Mouse (Mus musculus): ENCODE data around the gene Ubtd2. TPM values are rescaled to one million over a fixed set of nuclear protein-coding genes. Genes with fewer than 3 reads are reported as not detected.
"Not testable (repeated sequence)": the region's sequence is repeated elsewhere in the genome, so short reads cannot be mapped to it uniquely, and the experiment has no call there.

The Ubtd2 gene
- polyA plus RNA-seq, 1 experiment from 2014 or later = 25.1 TPM

DNA sequence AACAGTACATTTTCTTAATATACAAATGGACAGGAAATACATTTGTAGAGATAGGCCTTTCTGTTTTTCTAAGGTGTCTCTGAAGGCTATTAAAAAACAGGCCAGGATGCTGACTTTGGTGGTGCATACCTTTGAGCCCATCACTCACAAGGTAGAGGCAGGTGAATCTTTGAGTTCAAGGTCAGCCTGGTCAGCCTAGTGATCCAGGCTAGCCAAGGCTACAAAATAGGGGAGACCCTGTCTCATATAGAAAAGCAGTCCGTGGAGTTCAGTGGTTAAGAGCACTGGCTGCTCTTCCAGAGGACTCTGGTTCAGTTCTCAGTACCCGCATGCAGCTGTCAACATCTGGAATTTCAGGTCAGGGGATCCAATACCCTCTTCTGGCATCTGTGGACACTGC, 48.5 kb downstream of the Ubtd2 start:
- Histone ChIP-seq H3K4me2 (replicated peaks; ENCODE audit: low read depth, low read length) (no peak overlapping the region), H3K9ac (replicated peaks; ENCODE audit: low read depth) (no peak overlapping the region), H3K9me3 (ENCODE audit: low read length) (no peaks in the 10 kb centered on the region), H3K27me3 (replicated peaks; ENCODE audit: insufficient read depth, low read length) (no peaks in the 10 kb centered on the region), H3K36me3 (ENCODE audit: insufficient read depth, low read length) (no peaks in the 10 kb centered on the region), H3K4me1 (ENCODE audit: insufficient read depth, low read depth, low read length) (no peaks in the 10 kb centered on the region), H3K4me3 (ENCODE audit: low read depth, low read length) (no peak overlapping the region), H3K27ac (ENCODE audit: low read length) (no peak overlapping the region)
- no peak for ATAC-seq
- no peak for DNase-seq (ENCODE audit: low spot score)
- TF ChIP-seq CTCF (IDR thresholded peaks at IDR 0.05) (no peak), EP300 (IDR thresholded peaks at IDR 0.05) (no peak)
- 100% methylated on average over 2 of the region's 2 CpGs for WGBS

DNA sequence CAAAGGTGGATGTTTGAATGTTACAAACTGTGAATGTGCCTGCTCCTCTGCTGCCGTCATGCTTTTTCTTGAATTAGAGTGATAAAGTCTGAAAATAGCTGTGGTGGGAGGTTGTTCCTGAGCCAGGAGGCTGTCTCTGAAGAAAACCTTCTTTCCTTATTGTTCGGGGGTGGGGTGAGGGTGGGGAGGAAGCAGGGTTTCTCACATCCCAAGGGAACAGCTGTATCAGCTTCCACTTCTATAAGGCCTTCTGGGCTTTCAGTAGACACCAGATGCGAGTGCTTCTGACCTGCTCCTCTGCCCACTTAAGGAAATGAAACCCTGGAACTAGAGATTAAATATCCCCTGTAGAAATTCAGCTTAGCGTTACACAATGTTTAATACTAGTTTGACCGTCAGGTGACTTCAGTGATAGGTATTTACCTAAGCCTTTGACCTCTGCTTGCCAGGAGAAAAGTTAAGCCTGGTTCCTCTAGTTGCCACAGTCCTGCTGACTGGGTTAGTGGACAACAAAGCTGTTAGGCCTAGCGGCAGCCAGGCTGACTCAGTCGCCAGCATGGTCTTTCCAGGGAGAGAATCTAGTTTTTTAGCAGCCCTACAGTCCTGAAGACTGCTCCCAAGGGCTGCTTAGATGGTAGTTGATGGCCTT, 50.0 kb downstream of the Ubtd2 start:
- Histone ChIP-seq H3K4me1 (ENCODE audit: insufficient read depth, low read depth, low read length) (no peaks in the 10 kb centered on the region), H3K9me3 (ENCODE audit: low read length) (no peaks in the 10 kb centered on the region), H3K9ac (replicated peaks; ENCODE audit: low read depth) (no peak overlapping the region), H3K27ac (ENCODE audit: low read length) (no peak overlapping the region), H3K4me2 (replicated peaks; ENCODE audit: low read depth, low read length) (no peak overlapping the region), H3K4me3 (ENCODE audit: low read depth, low read length) (no peak overlapping the region), H3K36me3 (ENCODE audit: insufficient read depth, low read length) (no peaks in the 10 kb centered on the region), H3K27me3 (replicated peaks; ENCODE audit: insufficient read depth, low read length) (no peaks in the 10 kb centered on the region)
- DNase-seq (ENCODE audit: low spot score) (peak; percentile 15), ATAC-seq (no peak)
- WGBS = 69% methylated on average over 7 of the region's 7 CpGs
- no peak for TF ChIP-seq EP300 (IDR thresholded peaks at IDR 0.05)
- TF ChIP-seq CTCF (IDR thresholded peaks at IDR 0.05) = no peak

- Histone ChIP-seq H3K36me3 (ENCODE audit: insufficient read depth, low read length) (no peaks in the 10 kb centered on the region), H3K4me3 (ENCODE audit: low read depth, low read length) (no peak overlapping the region), H3K9ac (replicated peaks; ENCODE audit: low read depth) (no peak overlapping the region), H3K27ac (ENCODE audit: low read length) (no peak overlapping the region), H3K27me3 (replicated peaks; ENCODE audit: insufficient read depth, low read length) (no peaks in the 10 kb centered on the region), H3K4me1 (ENCODE audit: insufficient read depth, low read depth, low read length) (no peaks in the 10 kb centered on the region), H3K4me2 (replicated peaks; ENCODE audit: low read depth, low read length) (no peak overlapping the region), H3K9me3 (ENCODE audit: low read length) (no peaks in the 10 kb centered on the region)
- no peak for ATAC-seq
- WGBS = 63% methylated on average over 1 of the region's 1 CpGs
- no peak for DNase-seq (ENCODE audit: low spot score)
- TF ChIP-seq EP300 (IDR thresholded peaks at IDR 0.05) (no peak), CTCF (IDR thresholded peaks at IDR 0.05) (peak; percentile 31)
Observed at GRCm38 (mm10) chr11:32510930-32511329, 55.8 kb downstream of the Ubtd2 start.

GRCm38 (mm10) chr11:32514853-32515252, 59.7 kb downstream of the Ubtd2 start:
- not testable (repeated sequence) for ATAC-seq

GRCm38 (mm10) chr11:32516091-32516490, 60.9 kb downstream of the Ubtd2 start:
- H3K9ac ChIP-seq (replicated peaks; ENCODE audit: low read depth) = no peak overlapping the region
- no peaks in the 10 kb centered on the region for H3K27me3 ChIP-seq (replicated peaks; ENCODE audit: insufficient read depth, low read length)
- no peak overlapping the region for H3K27ac ChIP-seq (ENCODE audit: low read length)
- H3K4me2 ChIP-seq (replicated peaks; ENCODE audit: low read depth, low read length) = no peak overlapping the region
- H3K9me3 ChIP-seq (ENCODE audit: low read length) = no peaks in the 10 kb centered on the region
- no peak for ATAC-seq
- H3K4me3 ChIP-seq (ENCODE audit: low read depth, low read length) = no peak overlapping the region
- no peaks in the 10 kb centered on the region for H3K36me3 ChIP-seq (ENCODE audit: insufficient read depth, low read length)
- DNase-seq (ENCODE audit: low spot score) = no peak
- WGBS = 86% methylated on average over 12 of the region's 12 CpGs
- TF ChIP-seq EP300 (IDR thresholded peaks at IDR 0.05) (no peak), CTCF (IDR thresholded peaks at IDR 0.05) (no peak)
- no peaks in the 10 kb centered on the region for H3K4me1 ChIP-seq (ENCODE audit: insufficient read depth, low read depth, low read length)

More at GRCm38 (mm10) chr11:32514853-32515252, 59.7 kb downstream of the Ubtd2 start:
- WGBS = 90% methylated on average over 5 of the region's 5 CpGs
- H3K36me3 ChIP-seq (ENCODE audit: insufficient read depth, low read length); H3K27ac ChIP-seq (ENCODE audit: low read length); H3K4me2 ChIP-seq (replicated peaks; ENCODE audit: low read depth, low read length); H3K4me3 ChIP-seq (ENCODE audit: low read depth, low read length); H3K9ac ChIP-seq (replicated peaks; ENCODE audit: low read depth); H3K27me3 ChIP-seq (replicated peaks; ENCODE audit: insufficient read depth, low read length); DNase-seq (ENCODE audit: low spot score); H3K4me1 ChIP-seq (ENCODE audit: insufficient read depth, low read depth, low read length); H3K9me3 ChIP-seq (ENCODE audit: low read length): not testable (repeated sequence)

DNA sequence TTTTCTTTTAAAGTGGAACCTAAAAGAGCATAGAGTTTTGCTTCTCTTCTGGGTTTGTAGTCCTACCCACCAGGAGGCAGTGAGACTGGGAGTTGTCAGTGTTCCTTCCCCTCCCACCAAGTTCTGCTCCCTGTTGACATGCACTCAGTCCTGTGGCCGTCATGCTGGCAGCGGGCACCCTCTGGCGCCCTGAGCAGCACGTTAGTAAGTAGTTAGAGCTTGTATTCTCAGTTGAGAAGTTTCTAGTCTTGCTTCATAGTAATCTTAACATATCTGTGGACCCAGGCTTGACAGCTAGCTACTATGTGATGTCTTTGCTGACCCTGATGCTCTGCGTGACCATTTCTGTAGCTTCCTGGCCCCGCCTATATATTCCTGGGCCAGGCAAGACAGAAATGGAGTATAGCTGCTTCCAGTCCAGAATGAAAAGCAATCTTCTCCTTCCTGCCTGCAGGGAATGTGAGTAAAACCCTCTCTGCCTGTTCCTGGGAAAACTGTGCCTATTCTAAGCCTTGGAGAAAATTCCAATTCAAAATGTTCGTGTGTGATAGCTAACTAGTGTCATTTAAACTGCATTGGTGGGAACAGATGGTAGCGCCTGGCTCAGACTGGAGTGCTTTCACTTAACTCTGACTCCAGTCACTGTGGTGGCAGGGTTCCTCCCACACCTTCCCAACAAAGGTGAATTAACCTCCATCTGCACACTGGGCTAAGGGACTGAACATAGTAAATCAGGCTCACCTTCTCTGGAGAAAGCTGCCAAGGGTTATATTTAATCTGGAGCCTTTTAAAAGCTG, 61.9 kb downstream of the Ubtd2 start:
- TF ChIP-seq CTCF (IDR thresholded peaks at IDR 0.05) (no peak), EP300 (IDR thresholded peaks at IDR 0.05) (no peak)
- Histone ChIP-seq H3K4me3 (ENCODE audit: low read depth, low read length) (no peak overlapping the region), H3K9me3 (ENCODE audit: low read length) (no peaks in the 10 kb centered on the region), H3K27ac (ENCODE audit: low read length) (no peak overlapping the region), H3K4me2 (replicated peaks; ENCODE audit: low read depth, low read length) (no peak overlapping the region), H3K4me1 (ENCODE audit: insufficient read depth, low read depth, low read length) (no peaks in the 10 kb centered on the region), H3K27me3 (replicated peaks; ENCODE audit: insufficient read depth, low read length) (no peaks in the 10 kb centered on the region), H3K36me3 (ENCODE audit: insufficient read depth, low read length) (no peaks in the 10 kb centered on the region), H3K9ac (replicated peaks; ENCODE audit: low read depth) (no peak overlapping the region)
- DNase-seq (ENCODE audit: low spot score) (no peak), ATAC-seq (no peak)
- 83% methylated on average over 8 of the region's 8 CpGs for WGBS

Data from lung, postnatal 0 days (tissue).